Mouse (Mus musculus): ENCODE results near the gene Lgi1.

Lgi1 gene

GRCm38 (mm10) chr19:38325854-38326253 is 61.5 kb downstream of the Lgi1 start:
- DNase-seq (ENCODE audit: low spot score), result no peak

GRCm38 (mm10) chr19:38327002-38327401 is 62.7 kb downstream of the Lgi1 start:
- no peak for DNase-seq (ENCODE audit: low spot score)

DNA sequence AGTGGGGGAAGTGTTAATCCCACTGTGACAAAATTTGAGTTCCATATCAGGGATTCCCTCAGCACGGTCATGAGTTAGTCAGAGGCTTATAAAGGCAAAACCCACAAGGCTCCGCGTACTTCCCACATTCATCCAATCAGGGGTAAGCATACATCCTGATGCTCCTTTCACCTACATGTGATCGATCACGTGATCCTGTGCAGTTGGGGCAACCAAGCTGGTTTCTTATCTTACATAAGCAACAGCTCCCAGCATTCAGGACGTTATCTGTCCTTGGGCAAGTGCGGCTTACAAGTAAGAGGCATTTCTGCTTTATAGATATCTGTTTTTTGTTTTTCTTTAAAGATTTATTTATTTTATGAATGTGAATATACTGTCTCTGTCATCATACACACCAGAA is 63.7 kb downstream of the Lgi1 start:
- DNase-seq (ENCODE audit: low spot score), result no peak

- DNase-seq (ENCODE audit: low spot score), result no peak
Measured at GRCm38 (mm10) chr19:38329257-38329656, 64.9 kb downstream of the Lgi1 start.

DNA sequence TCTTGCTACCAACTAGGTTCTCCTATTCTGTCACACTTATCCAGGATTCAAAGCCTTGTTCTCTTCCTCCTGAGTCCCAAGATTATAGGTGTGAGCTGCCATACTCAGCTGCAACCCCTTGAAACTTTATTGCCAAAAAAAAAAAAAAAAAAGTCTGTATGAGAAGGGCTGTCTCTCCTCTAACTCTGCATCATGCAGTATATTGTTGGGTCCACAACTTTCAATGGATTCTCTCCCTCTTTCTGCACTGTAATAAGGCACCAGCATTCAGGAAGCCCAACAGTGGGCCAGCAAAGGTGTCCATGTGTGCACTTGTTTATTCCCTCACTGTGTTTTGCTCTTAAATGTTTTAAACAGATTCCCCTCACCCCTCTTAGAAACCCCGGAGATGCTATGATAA is 66.7 kb downstream of the Lgi1 start:
- DNase-seq (ENCODE audit: low spot score), result no peak

DNA sequence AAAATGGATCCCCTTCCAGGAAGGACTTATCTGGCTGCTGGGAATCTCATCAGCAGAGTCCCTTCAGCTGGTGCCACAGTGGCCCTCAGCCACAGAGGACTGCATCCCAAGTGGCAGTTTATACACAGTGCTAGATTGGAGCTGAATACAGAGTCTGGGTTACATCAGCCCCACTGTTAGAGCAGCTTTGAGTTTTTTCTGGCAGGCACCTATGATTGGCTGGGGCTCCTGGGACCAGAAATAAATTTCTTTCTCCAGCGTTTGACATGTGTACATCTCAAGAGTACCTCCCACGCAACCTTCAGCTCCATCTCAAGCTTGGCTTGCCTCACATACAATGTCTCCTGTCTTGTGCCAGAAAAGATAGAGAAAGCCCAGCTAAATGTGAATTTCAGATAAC is 67.9 kb downstream of the Lgi1 start:
- peak; percentile 19 for DNase-seq (ENCODE audit: low spot score)

DNA sequence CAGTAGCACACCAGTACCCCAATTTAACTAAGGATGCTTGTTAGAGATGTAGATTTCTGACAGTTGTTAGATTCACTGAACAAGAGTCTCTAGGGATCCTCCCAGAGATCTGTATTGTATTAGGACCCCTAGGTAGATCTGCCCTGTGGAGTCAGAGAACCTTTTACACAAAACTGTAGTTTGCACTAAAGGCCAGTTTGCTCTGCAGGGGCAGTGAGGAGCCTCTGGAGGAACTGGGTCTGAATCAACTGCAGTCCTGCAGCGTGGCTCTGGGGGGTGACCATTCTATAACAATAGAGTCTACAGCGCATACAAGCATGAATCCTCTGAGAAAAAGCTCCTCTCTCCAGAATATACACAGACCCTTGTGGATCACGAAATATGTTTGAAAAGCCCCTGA is 68.5 kb downstream of the Lgi1 start:
- no peak for DNase-seq (ENCODE audit: low spot score)

- DNase-seq (ENCODE audit: low spot score), result no peak
Measured at GRCm38 (mm10) chr19:38336553-38336952, 72.2 kb downstream of the Lgi1 start.

DNA sequence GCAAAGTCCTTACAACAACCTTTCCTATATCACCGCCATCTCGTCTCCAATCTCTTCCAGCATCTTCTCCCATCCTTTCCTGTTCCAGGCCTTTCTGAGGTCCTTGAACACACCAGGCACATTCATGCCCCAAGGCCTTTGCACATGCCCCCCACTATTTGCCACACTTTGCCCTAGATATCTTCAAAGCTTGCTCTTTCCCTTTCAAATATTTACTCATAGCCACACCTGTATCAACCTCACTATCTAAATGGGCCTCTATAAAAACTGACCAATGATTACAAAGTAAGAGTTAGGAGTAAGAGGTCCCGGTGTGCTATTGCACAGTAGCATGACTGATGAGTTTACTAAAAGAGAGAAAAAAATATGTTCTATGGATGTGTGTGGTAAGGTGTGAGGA is 73.0 kb downstream of the Lgi1 start:
- no peak for DNase-seq (ENCODE audit: low spot score)

DNA sequence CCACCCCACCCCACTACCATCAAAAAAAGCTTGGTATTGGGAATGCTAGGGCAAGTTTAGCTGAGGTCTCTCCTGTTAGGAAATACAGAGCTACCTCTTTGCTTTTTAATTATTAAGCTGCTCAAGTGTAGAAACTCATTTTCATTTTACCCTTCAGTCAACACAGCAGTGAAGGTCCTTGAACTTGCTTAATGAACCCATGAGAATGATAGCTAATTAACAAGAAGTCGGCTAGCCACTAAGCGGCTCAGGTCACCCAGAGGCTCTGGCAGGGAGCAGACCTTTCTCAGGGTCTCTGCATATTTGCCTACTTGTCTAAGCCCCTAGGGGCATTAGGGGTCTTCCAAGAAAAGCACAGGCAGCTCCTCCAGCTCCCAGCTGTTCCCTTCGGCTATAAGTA is 75.4 kb downstream of the Lgi1 start:
- DNase-seq (ENCODE audit: low spot score), result no peak

- DNase-seq (ENCODE audit: low spot score), result no peak
Measured at GRCm38 (mm10) chr19:38343246-38343645, 78.9 kb downstream of the Lgi1 start.

DNA sequence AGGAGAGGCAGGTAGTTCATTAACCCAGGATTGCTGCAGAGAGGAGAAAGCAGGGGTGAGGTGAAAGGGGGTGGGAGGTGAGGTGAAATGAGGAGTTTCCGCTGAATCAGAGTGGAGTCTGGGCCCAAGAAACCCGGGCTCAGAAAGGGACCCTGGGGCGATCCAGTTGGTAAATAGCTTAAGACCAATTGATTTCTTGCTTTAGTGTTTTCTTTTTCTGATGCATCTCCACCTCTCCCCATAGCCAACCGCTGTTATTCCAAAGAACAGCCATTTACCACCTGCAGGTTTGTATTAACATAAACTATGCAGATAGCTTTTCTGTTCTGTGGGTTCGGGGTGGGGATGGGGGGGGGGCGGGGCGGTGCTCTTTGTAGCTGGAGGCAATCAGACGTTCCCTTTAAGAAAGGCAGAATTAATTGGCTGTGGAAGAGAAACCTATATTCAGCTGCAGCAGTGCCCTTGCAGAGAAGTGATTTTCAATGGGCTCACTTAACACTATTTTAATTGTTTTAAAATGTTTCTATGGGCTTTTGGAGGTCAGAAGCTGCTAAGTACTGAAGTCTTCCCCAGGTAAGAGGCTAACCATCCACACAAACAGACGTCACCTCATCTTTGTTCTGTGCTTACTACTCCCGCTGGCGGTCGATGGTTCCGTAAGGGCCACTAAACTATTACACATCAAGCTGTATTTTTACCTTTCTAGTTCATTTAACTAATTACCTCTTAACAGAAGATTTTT is 84.1 kb downstream of the Lgi1 start:
- DNase-seq (ENCODE audit: low spot score), result no peak

DNA sequence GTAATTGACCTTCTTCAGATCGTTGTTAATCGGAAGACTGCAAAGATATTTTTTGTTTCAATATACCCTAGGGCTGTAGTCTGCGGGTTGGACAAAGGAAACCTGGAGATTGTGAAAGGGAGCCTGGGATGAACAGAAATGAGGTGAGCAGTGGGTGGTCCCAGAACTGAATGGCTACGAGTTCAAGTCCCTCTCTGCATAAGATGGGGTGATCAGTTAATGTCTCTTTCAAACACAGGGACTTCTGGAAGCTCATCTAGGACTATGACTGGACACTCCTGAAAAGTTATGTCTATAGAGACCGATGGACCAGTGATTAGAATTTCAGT is 84.6 kb downstream of the Lgi1 start:
- DNase-seq (ENCODE audit: low spot score), result no peak

DNA sequence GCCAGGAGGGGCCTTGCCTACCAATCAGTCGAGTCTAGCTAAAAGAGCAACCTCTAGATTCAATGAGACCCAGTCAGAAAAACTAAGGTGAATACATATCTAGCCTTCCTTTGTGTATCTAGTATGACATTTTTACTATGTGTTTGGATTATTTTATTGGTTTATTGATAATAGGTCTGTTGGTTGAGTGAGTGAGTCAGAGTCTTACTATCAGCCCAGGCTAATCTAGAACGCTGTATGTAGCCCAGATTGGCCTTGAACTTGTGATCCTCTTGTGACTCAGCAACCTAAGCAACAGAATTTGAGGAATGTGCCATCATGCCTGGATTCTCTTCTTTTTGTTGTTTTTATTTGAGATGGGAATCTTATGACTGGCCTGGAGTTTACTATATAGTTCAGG is 86.9 kb downstream of the Lgi1 start:
- DNase-seq (ENCODE audit: low spot score), result no peak

DNA sequence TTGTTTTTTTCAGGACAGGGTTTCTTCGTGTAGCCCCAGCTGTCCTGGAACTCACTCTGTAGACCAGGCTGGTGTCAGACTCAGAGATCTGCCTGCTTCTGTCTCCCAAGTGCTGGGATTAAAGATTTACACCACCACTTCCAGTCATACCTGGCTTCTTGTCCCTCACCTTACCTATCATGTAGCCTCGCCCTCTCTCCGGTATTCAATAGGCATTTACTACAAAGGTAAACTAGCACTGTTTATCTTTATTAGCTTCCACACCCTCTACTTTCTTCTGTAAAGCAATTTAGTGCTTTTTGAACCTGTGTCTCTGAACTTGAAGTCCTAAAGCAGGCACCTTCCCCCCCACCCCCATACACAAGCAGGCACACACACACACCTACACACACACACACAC is 87.4 kb downstream of the Lgi1 start:
- DNase-seq (ENCODE audit: low spot score), result no peak

GRCm38 (mm10) chr19:38352495-38353130 is 88.3 kb downstream of the Lgi1 start:
- peak; percentile 74 for DNase-seq (ENCODE audit: low spot score)

- no peak for DNase-seq (ENCODE audit: low spot score)
Measured at GRCm38 (mm10) chr19:38354279-38354678, 89.9 kb downstream of the Lgi1 start.

DNA sequence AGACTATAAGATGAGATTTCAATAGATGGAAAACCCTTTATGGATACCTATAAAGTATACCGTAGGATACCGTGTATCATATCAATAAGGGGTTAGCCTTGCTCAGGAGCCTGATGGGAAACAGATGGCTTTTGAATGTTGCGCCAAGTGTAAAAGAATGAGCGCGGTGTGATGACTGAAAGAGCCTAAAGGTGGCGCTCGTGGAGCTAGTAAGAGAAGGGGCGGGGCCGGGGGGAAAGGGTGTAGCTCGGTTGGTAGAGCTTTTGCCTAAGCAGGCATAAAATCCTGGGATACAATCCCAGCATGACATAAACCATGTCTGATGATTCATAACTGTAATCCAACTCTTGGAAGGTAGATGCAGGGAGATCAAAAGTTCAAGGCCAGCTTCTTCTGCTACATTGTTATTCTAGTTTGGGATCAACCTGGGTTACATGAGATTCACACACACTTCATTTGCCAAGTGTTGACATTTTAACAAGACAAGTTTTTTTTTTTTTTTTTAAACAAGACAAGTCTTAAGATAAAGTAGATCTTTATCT is 90.6 kb downstream of the Lgi1 start:
- DNase-seq (ENCODE audit: low spot score), result no peak

- peak; percentile 5 for DNase-seq (ENCODE audit: low spot score)
Measured at GRCm38 (mm10) chr19:38356211-38356828, 92.0 kb downstream of the Lgi1 start.

DNA sequence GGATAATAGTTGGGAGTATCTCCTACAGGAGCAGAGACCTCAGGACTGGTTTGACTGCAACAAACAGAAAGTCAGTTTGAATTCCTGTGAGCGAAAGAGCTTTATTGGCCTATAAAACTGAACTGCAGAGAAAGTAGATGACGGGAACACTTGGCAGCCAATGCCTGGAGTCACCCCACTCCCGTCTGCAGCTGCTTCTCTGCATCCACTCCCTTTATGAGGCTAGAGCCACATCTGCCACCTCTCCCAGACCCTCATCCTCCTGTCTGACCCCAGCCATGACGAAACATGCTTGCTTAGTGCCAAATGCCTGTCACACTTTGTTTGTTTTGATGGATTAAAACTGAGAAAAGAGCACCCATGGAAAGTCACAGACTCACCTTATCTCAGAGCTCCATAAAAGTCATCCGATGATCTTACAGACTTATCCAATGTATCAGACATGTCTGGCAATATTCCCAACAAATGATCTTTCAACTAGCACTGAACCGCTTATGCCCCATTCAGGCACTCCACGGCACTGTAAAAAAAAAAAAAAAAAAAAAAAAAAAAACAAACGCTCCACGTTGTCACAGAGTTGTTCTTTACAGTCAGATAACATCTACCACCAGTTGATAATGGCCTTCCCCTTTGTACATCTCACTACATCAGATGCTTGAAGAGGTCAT is 93.8 kb downstream of the Lgi1 start:
- DNase-seq (ENCODE audit: low spot score), result no peak

- no peak for DNase-seq (ENCODE audit: low spot score)
Measured at GRCm38 (mm10) chr19:38359287-38359686, 95.0 kb downstream of the Lgi1 start.
